Mouse (Mus musculus) myocyte (in vitro differentiated cells): Measurements from ENCODE around the gene Nppc.

Source experiments
- CEBPB ChIP-seq: IDR thresholded peaks from 2 replicates; pipeline ENCODE4 v1.6.1; 2011; ENCODE audit warnings: mild to moderate bottlenecking, moderate library complexity; ENCODE audit not compliant: poor library complexity, insufficient read depth, severe bottlenecking
- MYOD1 ChIP-seq, 3 experiments: IDR thresholded peaks; one replicate each; pipeline ENCODE4 v1.6.1; 2011; ENCODE audit warnings: control low read depth in 2 of 3, low read depth in 2 of 3, mild to moderate bottlenecking in 2 of 3, moderate library complexity in 1 of 3; ENCODE audit not compliant: insufficient read length in 2 of 3, control insufficient read depth in 1 of 3
- POLR2A ChIP-seq: IDR thresholded peaks from one replicate; pipeline ENCODE4 v1.6.1; 2011; ENCODE audit warnings: low read depth, mild to moderate bottlenecking, control low read depth, moderate library complexity; ENCODE audit not compliant: insufficient read length
- POLR2AphosphoS2 ChIP-seq: IDR thresholded peaks from one replicate; pipeline ENCODE4 v1.6.1; 2011; ENCODE audit warnings: low read depth, control low read depth; ENCODE audit not compliant: insufficient read length
- SRF ChIP-seq: IDR thresholded peaks from one replicate; pipeline ENCODE4 v1.6.1; 2011; ENCODE audit warnings: low read depth; ENCODE audit not compliant: control insufficient read depth, insufficient read length
- TCF12 ChIP-seq: IDR thresholded peaks from one replicate; pipeline ENCODE4 v1.6.1; 2011; ENCODE audit warnings: mild to moderate bottlenecking, control low read depth; ENCODE audit not compliant: poor library complexity, insufficient read depth, severe bottlenecking
- TCF3 ChIP-seq: IDR thresholded peaks from one replicate; pipeline ENCODE4 v1.6.1; 2011; ENCODE audit warnings: low read depth, control low read depth; ENCODE audit not compliant: insufficient read length
- USF1 ChIP-seq: IDR thresholded peaks from one replicate; pipeline ENCODE4 v1.6.1; 2011; ENCODE audit warnings: low read depth, mild to moderate bottlenecking, control low read depth, moderate library complexity

DNA sequence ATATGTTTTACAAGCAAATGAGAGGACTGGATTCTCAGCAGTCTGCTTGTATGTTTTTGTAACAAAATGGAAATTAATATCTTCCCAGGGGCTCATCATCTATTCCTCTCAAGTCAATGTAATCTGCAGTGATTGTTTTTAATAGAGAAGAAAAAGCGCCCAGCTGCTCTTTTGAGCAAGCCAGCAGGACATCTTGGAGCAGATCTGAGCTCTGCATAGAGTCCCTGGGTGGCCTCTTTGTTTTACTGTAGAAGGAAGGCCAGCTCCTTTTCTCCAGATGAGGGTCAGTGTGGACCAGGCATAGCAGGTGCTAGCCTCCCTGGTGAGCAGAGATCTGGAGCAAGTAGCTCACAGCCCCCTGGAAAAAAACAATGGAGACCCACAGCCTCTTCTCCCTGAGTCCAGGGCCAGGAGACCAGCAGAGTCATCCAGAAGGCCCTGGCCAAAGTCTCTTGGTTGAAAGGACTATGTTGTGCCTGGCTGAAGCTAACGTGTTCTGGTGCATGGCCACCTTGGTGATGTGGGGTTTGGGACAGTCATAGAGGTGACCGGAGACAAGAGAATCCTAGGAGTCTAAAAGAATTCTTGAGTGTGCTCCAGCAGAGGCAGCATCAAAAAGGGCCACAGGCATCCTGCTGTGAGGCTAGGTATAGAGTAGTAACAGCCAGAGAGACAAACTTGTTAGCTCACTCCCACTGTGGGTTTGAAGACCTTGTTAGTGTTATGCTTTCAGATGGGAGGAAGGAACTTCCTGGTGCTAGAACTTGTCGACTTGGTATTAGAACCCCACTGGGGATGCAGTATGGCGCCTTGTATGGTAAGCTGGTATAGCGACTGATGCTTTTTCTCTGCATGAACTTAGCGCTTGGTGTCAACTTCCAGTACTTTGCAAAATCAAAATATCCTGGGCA is 36.3 kb downstream of the Nppc start:
- TF ChIP-seq POLR2A (no peak), USF1 (no peak), MYOD1 (IDR thresholded peaks at IDR 0.05; ENCODE audit: control insufficient read depth in 1 of 3, insufficient read length in 2 of 3, low read depth in 2 of 3) (no peak), TCF3 (no peak), TCF12 (no peak), CEBPB (no peak), POLR2AphosphoS2 (no peak), SRF (no peak)
